Mouse (Mus musculus) monocyte, adult 5-6 weeks (primary cell): ENCODE measurements at regions not wholly inside any gene's neighbourhood (a gene's known extent, or its start where the extent isn't known, plus 50 kb on each side); places are given as distances from the start of the nearest gene placed in this dataset.

Source experiments
- ATAC-seq: fragments of 153-309, 156-312 bp; replicated peaks from 2 replicates; pipeline ENCODE4 v1.8.0; 2017; ENCODE audit warnings: mild to moderate bottlenecking; ENCODE audit not compliant: low TSS enrichment, insufficient number of reproducible peaks, severe bottlenecking, poor library complexity, low FRiP score

GRCm38 (mm10) chr1:190357779-190358178 lies 187.3 kb upstream of the Prox1 start:
- ATAC-seq, result no peak

- no peak for ATAC-seq
Measured at GRCm38 (mm10) chr1:190347610-190348009, 177.1 kb upstream of the Prox1 start.

- no peak for ATAC-seq
Measured at GRCm38 (mm10) chr1:190340715-190341114, 170.2 kb upstream of the Prox1 start.

- no peak for ATAC-seq
Measured at GRCm38 (mm10) chr1:190334471-190334870, 164.0 kb upstream of the Prox1 start.

GRCm38 (mm10) chr1:190334053-190334452 lies 163.5 kb upstream of the Prox1 start:
- ATAC-seq, result no peak

- ATAC-seq, result no peak
Measured at GRCm38 (mm10) chr1:190332001-190332400, 161.5 kb upstream of the Prox1 start.

GRCm38 (mm10) chr1:190324562-190324961 lies 154.0 kb upstream of the Prox1 start:
- no peak for ATAC-seq

GRCm38 (mm10) chr1:190323671-190324070 lies 153.2 kb upstream of the Prox1 start:
- no peak for ATAC-seq

GRCm38 (mm10) chr1:190316175-190316574 lies 145.7 kb upstream of the Prox1 start:
- no peak for ATAC-seq

GRCm38 (mm10) chr1:190309831-190310230 lies 139.3 kb upstream of the Prox1 start:
- no peak for ATAC-seq

- ATAC-seq, result no peak
Measured at GRCm38 (mm10) chr1:190307751-190308150, 137.2 kb upstream of the Prox1 start.

GRCm38 (mm10) chr1:190297666-190298327 lies 127.3 kb upstream of the Prox1 start:
- no peak for ATAC-seq

GRCm38 (mm10) chr1:190290061-190290460 lies 119.5 kb upstream of the Prox1 start:
- no peak for ATAC-seq

GRCm38 (mm10) chr1:190286481-190287145 lies 116.1 kb upstream of the Prox1 start:
- ATAC-seq, result no peak

GRCm38 (mm10) chr1:190285636-190286035 lies 115.1 kb upstream of the Prox1 start:
- ATAC-seq, result no peak

- ATAC-seq, result no peak
Measured at GRCm38 (mm10) chr1:190285049-190285448, 114.5 kb upstream of the Prox1 start.

GRCm38 (mm10) chr1:190284138-190284537 lies 113.6 kb upstream of the Prox1 start:
- no peak for ATAC-seq

- ATAC-seq, result no peak
Measured at GRCm38 (mm10) chr1:190280081-190280858, 109.8 kb upstream of the Prox1 start.

GRCm38 (mm10) chr1:190274911-190275310 lies 104.4 kb upstream of the Prox1 start:
- ATAC-seq, result no peak
